Comparison of ENCODE assay signal across 13 mouse cellular contexts in genomic region chr10:29445076-29445475, GRCm38 (mm10).
"Had no signal": no experiment of that assay in that cellular context is flagged by ENCODE, and none has a peak within 500 bp of the region (broad histone marks: within the 10 kb centered on the region; RNA-seq: fewer than 3 reads in every experiment).

No protein-coding gene starts in this region.

- ATAC-seq: liver, postnatal 0 days; lung, postnatal 0 days; midbrain, embryonic 13.5 days; midbrain, embryonic 15.5 days had no signal

- DNase-seq: liver, embryonic 13.5 days; liver, postnatal 0 days; lung, adult 2 months; lung, postnatal 14 days; lung, postnatal 36 days; retina, postnatal 1 day; right cerebral cortex, postnatal 14 days; thymus, adult 2 months; thymus, postnatal 25 days; thymus, postnatal 4 days had no signal
